Mouse (Mus musculus) induced T-regulatory cell, adult 2 months (primary cell): ENCODE measurements around the gene Ttc21b.
"Not testable (repeated sequence)": the region's sequence is repeated elsewhere in the genome, so short reads cannot be mapped to it uniquely, and the experiment has no call there.

Source experiments
- DNase-seq: peaks from one replicate; pipeline ENCODE4 v3.0.0-alpha.2; 2012; ENCODE audit warnings: low read depth

Ttc21b gene

GRCm38 (mm10) chr2:66256220-66257131, at the start of gene Ttc21b:
TSS of gene Ttc21b (minus strand) at chr2:66256617.
- peak; percentile 96 for DNase-seq

GRCm38 (mm10) chr2:66272551-66272950, 16.1 kb upstream of the Ttc21b start:
- DNase-seq = no peak

GRCm38 (mm10) chr2:66244013-66244412, 12.4 kb downstream of the Ttc21b start:
- no peak for DNase-seq

GRCm38 (mm10) chr2:66240334-66240733, 16.1 kb downstream of the Ttc21b start:
- no peak for DNase-seq

- no peak for DNase-seq
Observed at GRCm38 (mm10) chr2:66238886-66239285, 17.5 kb downstream of the Ttc21b start.

- no peak for DNase-seq
Observed at GRCm38 (mm10) chr2:66220954-66221353, 35.5 kb downstream of the Ttc21b start.

- DNase-seq = no peak
Observed at GRCm38 (mm10) chr2:66209875-66210274, 46.5 kb downstream of the Ttc21b start.

- DNase-seq = no peak
Observed at GRCm38 (mm10) chr2:66209353-66209752, 47.1 kb downstream of the Ttc21b start.

GRCm38 (mm10) chr2:66206796-66207195, 49.6 kb downstream of the Ttc21b start:
- no peak for DNase-seq

- no peak for DNase-seq
Observed at GRCm38 (mm10) chr2:66204218-66204617, 52.2 kb downstream of the Ttc21b start.

- DNase-seq = peak; percentile 10
Observed at GRCm38 (mm10) chr2:66200195-66200594, 56.2 kb downstream of the Ttc21b start.

- no peak for DNase-seq
Observed at GRCm38 (mm10) chr2:66191691-66192100, 64.7 kb downstream of the Ttc21b start.

GRCm38 (mm10) chr2:66190157-66190556, 66.3 kb downstream of the Ttc21b start:
- no peak for DNase-seq

- not testable (repeated sequence) for DNase-seq
Observed at GRCm38 (mm10) chr2:66189197-66189596, 67.2 kb downstream of the Ttc21b start.

GRCm38 (mm10) chr2:66187520-66187919, 68.9 kb downstream of the Ttc21b start:
- no peak for DNase-seq

GRCm38 (mm10) chr2:66184431-66185164, 71.8 kb downstream of the Ttc21b start:
- peak; percentile 46 for DNase-seq

GRCm38 (mm10) chr2:66180293-66180692, 76.1 kb downstream of the Ttc21b start:
- DNase-seq = no peak

GRCm38 (mm10) chr2:66179782-66180181, 76.6 kb downstream of the Ttc21b start:
- DNase-seq = no peak

- DNase-seq = no peak
Observed at GRCm38 (mm10) chr2:66178848-66179215, 77.6 kb downstream of the Ttc21b start.

GRCm38 (mm10) chr2:66177886-66178847, 78.2 kb downstream of the Ttc21b start:
- no peak for DNase-seq

GRCm38 (mm10) chr2:66177017-66177416, 79.4 kb downstream of the Ttc21b start:
- DNase-seq = no peak

- no peak for DNase-seq
Observed at GRCm38 (mm10) chr2:66173134-66173533, 83.3 kb downstream of the Ttc21b start.
